Mouse (Mus musculus) layer of hippocampus, postnatal 36 days (tissue): ENCODE results near the gene Zfp280c. TPM values are rescaled to one million over a fixed set of nuclear protein-coding genes. Genes with fewer than 3 reads are reported as not detected.

Source experiments
- microRNA-seq, 2 experiments: library from miRNA; unstranded; fragments of <30 nt; microRNA quantifications; one replicate each; pipeline ENCODE4 v1.2.0; 2021
- total RNA-seq, 2 experiments: library from RNA; stranded (reverse); gene quantifications; 2 replicates each; pipeline ENCODE4 v1.2.3; 2021

Zfp280c gene
- total RNA-seq, 2 experiments from 2014 or later: 20.9 to 21.6 TPM

Small RNA genes lying within 50 kb of the gene (microRNA-seq; reads per million reads assigned to microRNA genes)
- 0 reads per million in 2 experiments for gene Gm27828

Other genes starting within 250 kb of the Zfp280c start
- under 1 TPM; 0.56 to 0.70 TPM for gene Elf4, start 131.4 kb downstream of the Zfp280c start, total RNA-seq
- gene Aifm1, start 80.9 kb downstream of the Zfp280c start, total RNA-seq: 10 to 100 TPM; 28.3 to 29.0 TPM
- 10 to 100 TPM; 20.6 to 22.2 TPM for gene Rab33a, start 75.2 kb downstream of the Zfp280c start, total RNA-seq
- gene Slc25a14, start 28.9 kb upstream of the Zfp280c start, total RNA-seq: 10 to 100 TPM; 55.4 to 58.0 TPM
- not detected for gene Gpr119, start 80.0 kb upstream of the Zfp280c start, total RNA-seq
- gene Rbmx2, start 100.5 kb upstream of the Zfp280c start, total RNA-seq: 1 to 10 TPM; 4.6 to 6.0 TPM